Mouse (Mus musculus) brown adipose tissue, adult 24 weeks (tissue): ENCODE measurements at regions not wholly inside any gene's neighbourhood (a gene's known extent, or its start where the extent isn't known, plus 50 kb on each side); places are given as distances from the start of the nearest gene placed in this dataset.

ENCODE experiments used
- H3K27ac ChIP-seq: fragments of 200-500 bp; replicated peaks from 2 replicates; pipeline ENCODE4 v1.5.1; 2012; ENCODE audit warnings: low read depth, mild to moderate bottlenecking, low read length
- H3K4me1 ChIP-seq: fragments of 200-500 bp; 2 replicates; pipeline ENCODE4 v1.6.1; 2012; ENCODE audit warnings: low read length, mixed read lengths; ENCODE audit not compliant: control insufficient read depth, insufficient read depth, insufficient read length
- H3K4me3 ChIP-seq: fragments of 200-500 bp; 2 replicates; pipeline ENCODE4 v1.5.1; 2012; ENCODE audit warnings: low read depth, mild to moderate bottlenecking, low read length, moderate library complexity; ENCODE audit not compliant: insufficient read depth

GRCm38 (mm10) chr16:93355204-93355899 is 248.5 kb downstream of the Setd4 start:
- no peak overlapping the region for H3K27ac ChIP-seq
- H3K4me3 ChIP-seq: no peak overlapping the region
- no peaks in the 10 kb centered on the region for H3K4me1 ChIP-seq

GRCm38 (mm10) chr16:93353971-93354370 is 249.9 kb downstream of the Setd4 start:
- no peak overlapping the region for H3K27ac ChIP-seq
- H3K4me1 ChIP-seq: no peaks in the 10 kb centered on the region
- no peak overlapping the region for H3K4me3 ChIP-seq

GRCm38 (mm10) chr16:93344555-93344954 is 259.3 kb downstream of the Setd4 start:
- Histone ChIP-seq H3K27ac (no peak overlapping the region), H3K4me3 (no peak overlapping the region), H3K4me1 (no peaks in the 10 kb centered on the region)

GRCm38 (mm10) chr16:93342701-93343100 is 261.2 kb downstream of the Setd4 start:
- Histone ChIP-seq H3K4me1 (no peaks in the 10 kb centered on the region), H3K4me3 (no peak overlapping the region), H3K27ac (no peak overlapping the region)

GRCm38 (mm10) chr16:93341791-93342190 is 262.1 kb downstream of the Setd4 start:
- no peak overlapping the region for H3K27ac ChIP-seq
- no peak overlapping the region for H3K4me3 ChIP-seq

GRCm38 (mm10) chr16:93338806-93339205 is 265.1 kb downstream of the Setd4 start:
- Histone ChIP-seq H3K4me1 (0 out of 2 replicates have a peak, but pooled peaks cover 2% of the 10 kb centered on the region), H3K4me3 (no peak overlapping the region), H3K27ac (no peak overlapping the region)

More at GRCm38 (mm10) chr16:93341791-93342190, 262.1 kb downstream of the Setd4 start:
- no peaks in the 10 kb centered on the region for H3K4me1 ChIP-seq

- Histone ChIP-seq H3K4me3 (no peak overlapping the region), H3K4me1 (0 out of 2 replicates have a peak, but pooled peaks cover 2% of the 10 kb centered on the region), H3K27ac (peak overlapping the region; percentile 17; the same call in 1 of the 2 replicates)
Measured at GRCm38 (mm10) chr16:93335322-93336111, 268.3 kb downstream of the Setd4 start.

GRCm38 (mm10) chr16:93333654-93334053 is 270.2 kb downstream of the Setd4 start:
- Histone ChIP-seq H3K4me1 (0 out of 2 replicates have a peak, but pooled peaks cover 2% of the 10 kb centered on the region), H3K4me3 (no peak overlapping the region), H3K27ac (no peak overlapping the region)

GRCm38 (mm10) chr16:93328680-93329395 is 275.0 kb downstream of the Setd4 start:
- Histone ChIP-seq H3K27ac (no peak overlapping the region), H3K4me1 (0 out of 2 replicates have a peak, but pooled peaks cover 2% of the 10 kb centered on the region), H3K4me3 (no peak overlapping the region)

GRCm38 (mm10) chr16:93324911-93325310 is 279.0 kb downstream of the Setd4 start:
- no peak overlapping the region for H3K4me3 ChIP-seq
- H3K27ac ChIP-seq: no peak overlapping the region
- H3K4me1 ChIP-seq: 0 out of 2 replicates have a peak, but pooled peaks cover 2% of the 10 kb centered on the region

- Histone ChIP-seq H3K4me3 (no peak overlapping the region), H3K27ac (no peak overlapping the region), H3K4me1 (0 out of 2 replicates have a peak, but pooled peaks cover 2% of the 10 kb centered on the region)
Measured at GRCm38 (mm10) chr16:93323172-93323571, 280.7 kb downstream of the Setd4 start.

GRCm38 (mm10) chr16:93319581-93319980 is 284.3 kb downstream of the Setd4 start:
- H3K27ac ChIP-seq: no peak overlapping the region
- H3K4me3 ChIP-seq: no peak overlapping the region
- 0 out of 2 replicates have a peak, but pooled peaks cover 1% of the 10 kb centered on the region for H3K4me1 ChIP-seq

- H3K4me1 ChIP-seq: no peaks in the 10 kb centered on the region
- H3K4me3 ChIP-seq: no peak overlapping the region
- no peak overlapping the region for H3K27ac ChIP-seq
Measured at GRCm38 (mm10) chr16:93311644-93312043, 292.2 kb downstream of the Setd4 start.

GRCm38 (mm10) chr16:93308666-93309360 is 295.1 kb downstream of the Setd4 start:
- Histone ChIP-seq H3K4me3 (no peak overlapping the region), H3K4me1 (no peaks in the 10 kb centered on the region), H3K27ac (no peak overlapping the region)
